Mouse (Mus musculus): Measurements from ENCODE around the gene Trp53rkb. TPM values are rescaled to one million over a fixed set of nuclear protein-coding genes. Genes with fewer than 3 reads are reported as not detected.

Gene Trp53rkb
- polyA plus RNA-seq, 1 experiment = 3.3 TPM

GRCm38 (mm10) chr2:166826491-166827224 is 34.3 kb downstream of the Trp53rkb start:
- Histone ChIP-seq H3K27ac (ENCODE audit: insufficient read depth, low read depth, low read length) (peak overlapping the region; percentile 54), H3K4me1 (ENCODE audit: control insufficient read depth, insufficient read depth, low read length) (peaks cover 49% of the 10 kb centered on the region), H3K4me3 (ENCODE audit: insufficient read depth, low read length) (no peak overlapping the region)
- TF ChIP-seq POLR2A (IDR thresholded peaks at IDR 0.05; ENCODE audit: borderline replicate concordance, low read depth, low read length) (no peak), CTCF (IDR thresholded peaks at IDR 0.05; ENCODE audit: low read depth, low read length) (no peak)

- Histone ChIP-seq H3K27ac (ENCODE audit: insufficient read depth, low read depth, low read length) (no peak overlapping the region), H3K4me1 (ENCODE audit: control insufficient read depth, insufficient read depth, low read length) (peaks cover 40% of the 10 kb centered on the region), H3K4me3 (ENCODE audit: insufficient read depth, low read length) (no peak overlapping the region)
- no peak for TF ChIP-seq CTCF (IDR thresholded peaks at IDR 0.05; ENCODE audit: low read depth, low read length)
- TF ChIP-seq POLR2A (IDR thresholded peaks at IDR 0.05; ENCODE audit: borderline replicate concordance, low read depth, low read length) = no peak
Measured at GRCm38 (mm10) chr2:166828306-166828705, 36.0 kb downstream of the Trp53rkb start.

- H3K4me3 ChIP-seq (ENCODE audit: insufficient read depth, low read length) = no peak overlapping the region
- H3K4me1 ChIP-seq (ENCODE audit: control insufficient read depth, insufficient read depth, low read length) = peaks cover 29% of the 10 kb centered on the region
- H3K27ac ChIP-seq (ENCODE audit: insufficient read depth, low read depth, low read length) = no peak overlapping the region
- TF ChIP-seq CTCF (IDR thresholded peaks at IDR 0.05; ENCODE audit: low read depth, low read length) = no peak
- TF ChIP-seq POLR2A (IDR thresholded peaks at IDR 0.05; ENCODE audit: borderline replicate concordance, low read depth, low read length) = no peak
Measured at GRCm38 (mm10) chr2:166830350-166830749, 38.0 kb downstream of the Trp53rkb start.

GRCm38 (mm10) chr2:166834091-166834490 is 41.8 kb downstream of the Trp53rkb start:
- Histone ChIP-seq H3K27ac (ENCODE audit: insufficient read depth, low read depth, low read length) (no peak overlapping the region), H3K4me1 (ENCODE audit: control insufficient read depth, insufficient read depth, low read length) (peaks cover 2% of the 10 kb centered on the region; the same call in 1 of the 2 replicates), H3K4me3 (ENCODE audit: insufficient read depth, low read length) (no peak overlapping the region)
- no peak for TF ChIP-seq POLR2A (IDR thresholded peaks at IDR 0.05; ENCODE audit: borderline replicate concordance, low read depth, low read length)

- TF ChIP-seq CTCF (IDR thresholded peaks at IDR 0.05; ENCODE audit: low read depth, low read length) (no peak), POLR2A (IDR thresholded peaks at IDR 0.05; ENCODE audit: borderline replicate concordance, low read depth, low read length) (no peak)
- peaks cover 2% of the 10 kb centered on the region; the same call in 1 of the 2 replicates for H3K4me1 ChIP-seq (ENCODE audit: control insufficient read depth, insufficient read depth, low read length)
- no peak overlapping the region for H3K27ac ChIP-seq (ENCODE audit: insufficient read depth, low read depth, low read length)
- H3K4me3 ChIP-seq (ENCODE audit: insufficient read depth, low read length) = no peak overlapping the region
Measured at GRCm38 (mm10) chr2:166834796-166835195, 42.5 kb downstream of the Trp53rkb start.

GRCm38 (mm10) chr2:166835581-166835980 is 43.2 kb downstream of the Trp53rkb start:
- H3K4me3 ChIP-seq (ENCODE audit: insufficient read depth, low read length) = no peak overlapping the region
- H3K4me1 ChIP-seq (ENCODE audit: control insufficient read depth, insufficient read depth, low read length) = peaks cover 2% of the 10 kb centered on the region; the same call in 1 of the 2 replicates
- H3K27ac ChIP-seq (ENCODE audit: insufficient read depth, low read depth, low read length) = no peak overlapping the region
- TF ChIP-seq CTCF (IDR thresholded peaks at IDR 0.05; ENCODE audit: low read depth, low read length) = no peak
- TF ChIP-seq POLR2A (IDR thresholded peaks at IDR 0.05; ENCODE audit: borderline replicate concordance, low read depth, low read length) = no peak

- Histone ChIP-seq H3K27ac (ENCODE audit: insufficient read depth, low read depth, low read length) (no peak overlapping the region), H3K4me1 (ENCODE audit: control insufficient read depth, insufficient read depth, low read length) (no peaks in the 10 kb centered on the region), H3K4me3 (ENCODE audit: insufficient read depth, low read length) (no peak overlapping the region)
- TF ChIP-seq POLR2A (IDR thresholded peaks at IDR 0.05; ENCODE audit: borderline replicate concordance, low read depth, low read length) (no peak), CTCF (IDR thresholded peaks at IDR 0.05; ENCODE audit: low read depth, low read length) (no peak)
Measured at GRCm38 (mm10) chr2:166841813-166842212, 49.5 kb downstream of the Trp53rkb start.

Other genes starting within 250 kb of the Trp53rkb start
- gene Prex1, start 78.7 kb upstream of the Trp53rkb start, polyA plus RNA-seq (2012; ENCODE audit: insufficient read depth, insufficient read length, missing spikeins) = 162 and 191 TPM in 2 replicates
- gene Arfgef2, start 13.1 kb downstream of the Trp53rkb start, polyA plus RNA-seq (2012; ENCODE audit: insufficient read depth, insufficient read length, missing spikeins) = 15.7 and 18.5 TPM in 2 replicates
- gene Cse1l, start 113.5 kb downstream of the Trp53rkb start, polyA plus RNA-seq (2012; ENCODE audit: insufficient read depth, insufficient read length, missing spikeins) = 29.7 and 35.3 TPM in 2 replicates
- gene Stau1, start 203.8 kb downstream of the Trp53rkb start, polyA plus RNA-seq (2012; ENCODE audit: insufficient read depth, insufficient read length, missing spikeins) = 48.7 and 51.2 TPM in 2 replicates
- gene Ddx27, start 222.7 kb downstream of the Trp53rkb start, polyA plus RNA-seq (2012; ENCODE audit: insufficient read depth, insufficient read length, missing spikeins) = 20.4 TPM in 2 replicates